8 mouse cellular contexts compared by ENCODE assay signal in the genomic region with DNA sequence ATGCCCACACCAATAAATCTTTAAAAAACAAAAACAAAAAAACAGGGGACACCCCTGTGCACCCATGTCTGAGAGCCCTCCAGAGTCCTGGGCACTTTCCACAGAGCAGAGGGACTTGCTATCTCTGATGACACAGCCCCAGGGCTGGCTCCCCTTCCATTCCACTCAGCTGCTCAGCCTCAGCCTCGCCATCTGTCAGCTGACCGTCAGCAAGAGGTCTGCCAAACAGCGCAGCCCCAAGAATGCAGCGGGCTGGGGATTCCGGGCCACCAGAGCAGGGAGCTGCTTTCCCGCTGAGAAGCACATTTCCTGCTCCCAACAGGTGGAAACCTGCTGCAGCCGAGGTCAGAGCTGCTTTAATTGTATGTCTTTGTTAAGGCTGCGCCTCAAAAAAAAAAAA.
A peak's percentile ranks its signal among the peaks of the same experiment; 100 is the strongest.
DNase-seq lines count a peak whose midpoint lies in the region; ATAC-seq and TF ChIP-seq lines count a peak whose summit lies in the region.

No protein-coding gene starts in this region.

- intact Hi-C loops in gastrocnemius, adult 2 months (cut with DNase I): no loop called here

- no peak overlapping the region for H3K4me2 ChIP-seq in lung, embryonic 15.5 days

- H3K9ac ChIP-seq in lung, embryonic 15.5 days: no peak overlapping the region

- no peak for TF ChIP-seq CTCF in gastrocnemius, adult 2 months (IDR thresholded peaks at IDR 0.05)

- H3K9me3 ChIP-seq in heart, embryonic 10.5 days: no peaks in the 10 kb centered on the region
- H3K9me3 ChIP-seq in lung, embryonic 15.5 days: no peaks in the 10 kb centered on the region

- peaks cover 89% of the 10 kb centered on the region for H3K4me1 ChIP-seq in heart, embryonic 10.5 days
- H3K4me1 ChIP-seq in lung, embryonic 15.5 days: peaks cover 36% of the 10 kb centered on the region

- peak; percentile 62; the same call in 1 of the 2 replicates for ATAC-seq in lung, embryonic 15.5 days (ENCODE audit: borderline replicate concordance, extremely low read depth, low FRiP score, low TSS enrichment)

- WGBS in heart, embryonic 10.5 days: 6% methylated on average over 8 of the region's 8 CpGs
- 5% methylated on average over 8 of the region's 8 CpGs for WGBS in lung, embryonic 15.5 days

- H3K27ac ChIP-seq in gastrocnemius, adult 2 months: no peak overlapping the region
- H3K27ac ChIP-seq in heart, embryonic 10.5 days: peak overlapping the region; percentile 88
- no peak overlapping the region for H3K27ac ChIP-seq in lung, embryonic 15.5 days

- no peaks in the 10 kb centered on the region for H3K27me3 ChIP-seq in heart, embryonic 10.5 days (ENCODE audit: insufficient read depth, poor library complexity, severe bottlenecking)
- 0 out of 2 replicates have a peak, but pooled peaks cover 4% of the 10 kb centered on the region for H3K27me3 ChIP-seq in lung, embryonic 15.5 days

- DNase-seq in gastrocnemius, adult 2 months: peak; percentile 57
- no peak for DNase-seq in gastrocnemius, adult 18-20 months (ENCODE audit: low spot score)
- peak; percentile 65 for DNase-seq in brain, adult 2 months (ENCODE audit: low read depth, low spot score)
- no peak for DNase-seq in heart, embryonic 10.5 days (ENCODE audit: low spot score)
- DNase-seq in B cell, adult 2 months: no peak
- no peak for DNase-seq in urinary bladder, postnatal 4 days (ENCODE audit: low spot score in 2 of 2)
- DNase-seq in ovary, postnatal 36 days (ENCODE audit: low spot score): no peak

- H3K4me3 ChIP-seq in gastrocnemius, adult 2 months: no peak overlapping the region
- peak overlapping the region; percentile 22; the same call in 1 of the 2 replicates for H3K4me3 ChIP-seq in heart, embryonic 10.5 days
- no peak overlapping the region for H3K4me3 ChIP-seq in lung, embryonic 15.5 days

- no peaks in the 10 kb centered on the region for H3K36me3 ChIP-seq in heart, embryonic 10.5 days
- no peaks in the 10 kb centered on the region for H3K36me3 ChIP-seq in lung, embryonic 15.5 days

Comparison
In these comparisons a context has a peak if more than half of its experiments do, and no peak if none do; other contexts are left out.
1. DNase-seq: peak in gastrocnemius, adult 2 months (single experiment) and brain, adult 2 months (single experiment); none in gastrocnemius, adult 18-20 months (single experiment), heart, embryonic 10.5 days (single experiment), B cell, adult 2 months (0 of 2), urinary bladder, postnatal 4 days (0 of 2) and ovary, postnatal 36 days (single experiment).